Mouse (Mus musculus) myocyte (in vitro differentiated cells): ENCODE measurements at regions not wholly inside any gene's neighbourhood (a gene's known extent, or its start where the extent isn't known, plus 50 kb on each side); places are given as distances from the start of the nearest gene placed in this dataset.

Experiments
- H3K27me3 ChIP-seq: one replicate; pipeline ENCODE4 v1.6.1; 2011; ENCODE audit not compliant: control insufficient read depth, insufficient read depth, insufficient read length
- H3K36me3 ChIP-seq: one replicate; pipeline ENCODE4 v1.6.1; 2011; ENCODE audit not compliant: control insufficient read depth, insufficient read depth
- H3K4me2 ChIP-seq: one replicate; pipeline ENCODE4 v1.6.1; 2011; ENCODE audit warnings: low read depth, control low read depth
- H3K4me3 ChIP-seq: one replicate; pipeline ENCODE4 v1.5.1; 2011; ENCODE audit warnings: mild to moderate bottlenecking, control low read depth, moderate library complexity
- H3K79me2 ChIP-seq: one replicate; pipeline ENCODE4 v1.6.1; 2011; ENCODE audit not compliant: control insufficient read depth, insufficient read depth
- H3ac ChIP-seq: one replicate; pipeline ENCODE4 v1.6.1; 2011; ENCODE audit not compliant: control insufficient read depth, insufficient read length
- CEBPB ChIP-seq: IDR thresholded peaks from 2 replicates; pipeline ENCODE4 v1.6.1; 2011; ENCODE audit warnings: mild to moderate bottlenecking, moderate library complexity; ENCODE audit not compliant: poor library complexity, insufficient read depth, severe bottlenecking
- E2F4 ChIP-seq: IDR thresholded peaks from one replicate; pipeline ENCODE4 v1.6.1; 2011; ENCODE audit warnings: mild to moderate bottlenecking, control low read depth, moderate library complexity; ENCODE audit not compliant: insufficient read depth
- MAX ChIP-seq: IDR thresholded peaks from one replicate; pipeline ENCODE4 v1.6.1; 2011; ENCODE audit warnings: low read depth, mild to moderate bottlenecking, control low read depth
- MYOD1 ChIP-seq, 3 experiments: IDR thresholded peaks; one replicate each; pipeline ENCODE4 v1.6.1; 2011; ENCODE audit warnings: control low read depth in 2 of 3, low read depth in 2 of 3, mild to moderate bottlenecking in 2 of 3, moderate library complexity in 1 of 3; ENCODE audit not compliant: insufficient read length in 2 of 3, control insufficient read depth in 1 of 3
- MYOG ChIP-seq, 3 experiments: IDR thresholded peaks; one replicate each; pipeline ENCODE4 v1.6.1; 2011; ENCODE audit warnings: control low read depth in 2 of 3, low read depth in 2 of 3, mild to moderate bottlenecking in 2 of 3; ENCODE audit not compliant: insufficient read length in 2 of 3, control insufficient read depth in 1 of 3, insufficient read depth in 1 of 3
- POLR2A ChIP-seq: IDR thresholded peaks from one replicate; pipeline ENCODE4 v1.6.1; 2011; ENCODE audit warnings: low read depth, mild to moderate bottlenecking, control low read depth, moderate library complexity; ENCODE audit not compliant: insufficient read length
- POLR2AphosphoS2 ChIP-seq: IDR thresholded peaks from one replicate; pipeline ENCODE4 v1.6.1; 2011; ENCODE audit warnings: low read depth, control low read depth; ENCODE audit not compliant: insufficient read length
- REST ChIP-seq: IDR thresholded peaks from one replicate; pipeline ENCODE4 v1.6.1; 2011; ENCODE audit warnings: mild to moderate bottlenecking, control low read depth, moderate library complexity; ENCODE audit not compliant: insufficient read depth, insufficient read length
- SRF ChIP-seq: IDR thresholded peaks from one replicate; pipeline ENCODE4 v1.6.1; 2011; ENCODE audit warnings: low read depth; ENCODE audit not compliant: control insufficient read depth, insufficient read length
- TCF12 ChIP-seq: IDR thresholded peaks from one replicate; pipeline ENCODE4 v1.6.1; 2011; ENCODE audit warnings: mild to moderate bottlenecking, control low read depth; ENCODE audit not compliant: poor library complexity, insufficient read depth, severe bottlenecking
- TCF3 ChIP-seq: IDR thresholded peaks from one replicate; pipeline ENCODE4 v1.6.1; 2011; ENCODE audit warnings: low read depth, control low read depth; ENCODE audit not compliant: insufficient read length
- USF1 ChIP-seq: IDR thresholded peaks from one replicate; pipeline ENCODE4 v1.6.1; 2011; ENCODE audit warnings: low read depth, mild to moderate bottlenecking, control low read depth, moderate library complexity

DNA sequence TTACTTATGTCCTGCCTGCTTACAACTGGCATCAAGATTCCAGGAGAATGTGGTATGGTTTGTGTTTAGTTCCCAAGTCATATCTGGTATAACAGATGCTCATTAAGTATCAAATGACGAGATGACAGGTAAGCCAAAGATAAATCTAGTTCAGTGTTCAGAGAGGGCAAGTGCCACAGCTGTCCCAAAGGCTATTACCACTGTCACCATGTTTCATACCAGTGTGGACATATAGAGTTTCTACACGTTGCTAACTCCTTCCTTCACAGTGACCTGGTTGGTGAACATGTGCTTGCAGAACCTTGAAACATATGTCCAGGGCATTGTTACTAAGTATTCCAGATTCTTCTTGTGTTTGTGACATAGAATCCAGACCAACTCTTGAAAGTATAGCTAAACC lies 438.1 kb upstream of the Gm9747 start:
- TF ChIP-seq TCF12 (no peak), MYOD1 (IDR thresholded peaks at IDR 0.05; ENCODE audit: control insufficient read depth in 1 of 3, insufficient read length in 2 of 3, low read depth in 2 of 3) (peak in 2 of 3 experiments; percentile 38 to 77)
- H3K4me2 ChIP-seq = peak overlapping the region; percentile 8
- H3K27me3 ChIP-seq = no peaks in the 10 kb centered on the region
- no peaks in the 10 kb centered on the region for H3K79me2 ChIP-seq
- H3K4me3 ChIP-seq = no peak overlapping the region
- no peak overlapping the region for H3ac ChIP-seq
- H3K36me3 ChIP-seq = no peaks in the 10 kb centered on the region

DNA sequence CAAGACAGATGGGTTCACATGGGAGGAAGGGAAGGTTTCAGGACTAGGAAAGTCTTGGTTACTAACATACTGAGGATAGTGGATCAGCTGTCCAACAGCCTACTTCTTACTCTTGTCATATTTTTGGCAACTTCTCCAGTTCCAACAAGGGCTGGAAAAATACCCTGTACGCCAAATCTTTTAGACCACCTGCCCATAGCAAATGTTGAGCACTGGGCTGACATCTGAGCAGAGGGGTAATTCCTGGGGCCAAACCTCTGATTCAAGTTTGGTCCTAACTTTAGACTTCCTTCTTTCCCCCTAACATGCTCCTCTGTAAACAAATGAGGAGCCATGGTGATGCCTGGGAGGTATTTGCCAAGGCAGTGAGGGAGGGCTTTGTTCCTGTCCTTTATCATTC lies 437.5 kb upstream of the Gm9747 start:
- Histone ChIP-seq H3K4me2 (peak overlapping the region; percentile 8), H3ac (no peak overlapping the region), H3K79me2 (no peaks in the 10 kb centered on the region), H3K4me3 (no peak overlapping the region), H3K27me3 (no peaks in the 10 kb centered on the region), H3K36me3 (no peaks in the 10 kb centered on the region)
- TF ChIP-seq MYOG (IDR thresholded peaks at IDR 0.05; ENCODE audit: control insufficient read depth in 1 of 3, insufficient read depth in 1 of 3, insufficient read length in 2 of 3, low read depth in 2 of 3) (peak in 1 of 3 experiments; percentile 56), MYOD1 (IDR thresholded peaks at IDR 0.05; ENCODE audit: control insufficient read depth in 1 of 3, insufficient read length in 2 of 3, low read depth in 2 of 3) (peak in 2 of 3 experiments; percentile 40 to 57), REST (no peak), CEBPB (no peak)

DNA sequence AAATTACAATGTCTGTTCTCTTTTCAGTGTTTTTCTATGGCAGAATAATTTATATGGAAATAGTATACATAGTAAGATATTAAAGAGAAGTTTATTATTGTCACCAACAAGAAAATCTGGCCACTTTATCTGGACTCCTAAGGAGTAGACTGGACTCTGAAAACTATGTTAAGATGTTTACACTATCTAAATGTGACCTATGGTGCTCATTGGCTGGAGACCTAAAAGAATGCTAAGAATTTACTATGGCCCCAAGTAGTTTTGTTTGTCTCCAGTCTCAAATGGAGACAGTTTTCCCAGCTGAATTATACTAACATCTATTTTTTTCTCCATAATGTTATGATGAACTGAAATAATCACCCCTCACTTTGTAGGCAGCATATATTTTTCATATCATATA lies 421.3 kb upstream of the Gm9747 start:
- Histone ChIP-seq H3K27me3 (no peaks in the 10 kb centered on the region), H3ac (no peak overlapping the region), H3K79me2 (no peaks in the 10 kb centered on the region), H3K4me3 (no peak overlapping the region), H3K4me2 (no peak overlapping the region), H3K36me3 (no peaks in the 10 kb centered on the region)
- no peak for TF ChIP-seq POLR2A

DNA sequence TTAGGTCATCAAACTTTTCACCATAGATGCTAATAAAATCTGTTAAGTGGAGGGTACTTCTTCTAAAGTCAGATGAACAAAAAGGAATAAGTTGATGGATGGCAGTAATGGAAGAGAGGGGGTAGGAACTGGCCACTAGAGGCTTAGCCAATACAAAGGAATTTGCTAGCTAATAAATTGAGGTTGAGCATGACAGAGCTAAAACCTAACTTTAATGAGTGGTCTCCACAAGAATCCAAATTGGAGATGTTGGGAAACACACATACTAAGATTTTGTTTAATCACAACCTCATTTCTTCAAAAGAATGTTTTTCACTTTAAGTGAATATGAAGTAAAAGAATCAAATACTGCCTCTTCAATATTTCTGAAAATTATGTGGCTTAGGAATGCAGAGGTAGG lies 414.0 kb upstream of the Gm9747 start:
- Histone ChIP-seq H3K4me3 (no peak overlapping the region), H3ac (no peak overlapping the region), H3K79me2 (no peaks in the 10 kb centered on the region), H3K4me2 (no peak overlapping the region), H3K27me3 (no peaks in the 10 kb centered on the region), H3K36me3 (no peaks in the 10 kb centered on the region)
- TF ChIP-seq CEBPB (peak; percentile 52; the same call in 1 of the 2 replicates), TCF3 (no peak)

DNA sequence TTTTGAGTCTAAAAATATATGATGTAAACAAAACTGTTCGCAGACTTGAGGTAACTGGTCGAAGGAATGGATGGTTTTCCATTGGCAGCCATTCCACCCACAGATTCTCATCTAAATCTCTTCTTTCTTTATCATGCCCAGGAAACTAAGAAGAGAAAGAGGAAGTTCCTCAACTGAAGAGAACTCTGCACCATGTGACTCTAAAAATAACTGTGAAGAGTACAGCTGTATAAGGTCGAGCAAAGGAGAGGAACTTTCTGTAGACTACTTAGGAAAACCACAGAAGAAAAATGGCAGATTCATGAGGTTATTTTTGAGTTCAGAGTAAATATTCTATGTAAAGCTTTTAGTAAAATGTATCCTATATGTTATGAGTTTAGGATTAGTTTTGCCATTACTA lies 390.9 kb upstream of the Gm9747 start:
- no peak overlapping the region for H3ac ChIP-seq
- no peaks in the 10 kb centered on the region for H3K79me2 ChIP-seq
- H3K27me3 ChIP-seq = no peaks in the 10 kb centered on the region
- no peaks in the 10 kb centered on the region for H3K36me3 ChIP-seq
- no peak overlapping the region for H3K4me3 ChIP-seq
- H3K4me2 ChIP-seq = no peak overlapping the region
- TF ChIP-seq MYOG (IDR thresholded peaks at IDR 0.05; ENCODE audit: control insufficient read depth in 1 of 3, insufficient read depth in 1 of 3, insufficient read length in 2 of 3, low read depth in 2 of 3) = no peak
- no peak for TF ChIP-seq USF1
- TF ChIP-seq SRF = no peak
- no peak for TF ChIP-seq TCF12
- no peak for TF ChIP-seq MYOD1 (IDR thresholded peaks at IDR 0.05; ENCODE audit: control insufficient read depth in 1 of 3, insufficient read length in 2 of 3, low read depth in 2 of 3)
- no peak for TF ChIP-seq CEBPB
- TF ChIP-seq TCF3 = no peak
- no peak for TF ChIP-seq POLR2A
- no peak for TF ChIP-seq MAX
- TF ChIP-seq E2F4 = no peak
- TF ChIP-seq POLR2AphosphoS2 = no peak

DNA sequence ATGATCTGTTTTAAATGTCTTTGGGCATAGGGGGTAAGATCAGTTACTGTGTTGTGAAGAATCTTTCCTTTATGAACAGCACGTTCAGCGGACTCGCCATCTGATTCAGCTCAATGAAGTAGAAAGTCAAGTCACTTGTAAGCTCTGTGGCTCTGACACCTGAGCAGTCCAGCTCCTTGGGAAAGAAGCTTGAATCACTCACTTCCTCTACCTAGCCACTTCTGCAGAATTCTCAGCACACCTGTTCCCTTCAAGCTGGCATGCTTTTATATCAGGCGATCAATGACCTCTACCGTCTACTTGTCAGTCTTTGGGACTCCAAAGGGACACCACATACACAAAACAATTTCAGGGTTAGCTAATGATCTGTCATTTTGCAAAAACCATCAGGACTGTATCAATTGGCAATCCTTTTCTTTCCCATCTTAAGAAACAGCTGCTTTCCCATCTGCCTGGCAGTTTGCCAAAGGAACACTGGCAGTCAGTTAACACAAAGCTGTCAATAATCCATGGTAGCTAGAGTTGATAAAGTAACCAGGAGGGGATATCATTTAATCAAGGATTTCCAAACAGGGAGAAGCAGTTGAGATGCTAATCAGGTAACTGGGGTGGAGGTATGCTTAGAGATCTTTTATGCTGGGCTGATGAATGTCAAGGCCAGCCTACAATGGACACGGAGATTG lies 382.3 kb upstream of the Gm9747 start:
- H3K4me2 ChIP-seq = no peak overlapping the region
- no peak for TF ChIP-seq MYOG (IDR thresholded peaks at IDR 0.05; ENCODE audit: control insufficient read depth in 1 of 3, insufficient read depth in 1 of 3, insufficient read length in 2 of 3, low read depth in 2 of 3)
- no peak for TF ChIP-seq MAX
- TF ChIP-seq CEBPB = no peak
- no peak for TF ChIP-seq TCF3
- no peak for TF ChIP-seq USF1
- TF ChIP-seq TCF12 = no peak
- TF ChIP-seq E2F4 = no peak
- no peak for TF ChIP-seq REST
- TF ChIP-seq SRF = no peak
- no peak for TF ChIP-seq POLR2AphosphoS2
- TF ChIP-seq MYOD1 (IDR thresholded peaks at IDR 0.05; ENCODE audit: control insufficient read depth in 1 of 3, insufficient read length in 2 of 3, low read depth in 2 of 3) = no peak
- no peak for TF ChIP-seq POLR2A
- no peaks in the 10 kb centered on the region for H3K36me3 ChIP-seq
- no peaks in the 10 kb centered on the region for H3K27me3 ChIP-seq
- no peak overlapping the region for H3K4me3 ChIP-seq
- no peaks in the 10 kb centered on the region for H3K79me2 ChIP-seq
- H3ac ChIP-seq = no peak overlapping the region
